Mouse (Mus musculus): ENCODE data around the gene Mmp7. TPM values are rescaled to one million over a fixed set of nuclear protein-coding genes. Genes with fewer than 3 reads are reported as not detected.
A peak's percentile ranks its signal among the peaks of the same experiment; 100 is the strongest.

Mmp7 gene
- total RNA-seq (2021), result not detected
- long read RNA-seq, experiment 1, result 0 reads
- long read RNA-seq, experiment 2, result 0 reads

GRCm38 (mm10) chr9:7691790-7692189 is at the start of gene Mmp7:
Gene Mmp7, plus strand, starts transcription at chr9:7692090.
- no peak for DNase-seq

GRCm38 (mm10) chr9:7647901-7648300 is 44.0 kb upstream of the Mmp7 start:
- DNase-seq, result no peak

GRCm38 (mm10) chr9:7650397-7651180 is 41.3 kb upstream of the Mmp7 start:
- DNase-seq, result no peak

- DNase-seq, result no peak
Observed at GRCm38 (mm10) chr9:7652351-7653085, 39.4 kb upstream of the Mmp7 start.

- DNase-seq, result no peak
Observed at GRCm38 (mm10) chr9:7657946-7658345, 33.9 kb upstream of the Mmp7 start.

- no peak for DNase-seq
Observed at GRCm38 (mm10) chr9:7659469-7660020, 32.3 kb upstream of the Mmp7 start.

GRCm38 (mm10) chr9:7661371-7661770 is 30.5 kb upstream of the Mmp7 start:
- no peak for DNase-seq

GRCm38 (mm10) chr9:7669674-7670073 is 22.2 kb upstream of the Mmp7 start:
- no peak for DNase-seq

GRCm38 (mm10) chr9:7672985-7673384 is 18.9 kb upstream of the Mmp7 start:
- DNase-seq, result no peak

GRCm38 (mm10) chr9:7678154-7678837 is 13.6 kb upstream of the Mmp7 start:
- DNase-seq, result peak; percentile 6

GRCm38 (mm10) chr9:7682081-7682618 is 9.7 kb upstream of the Mmp7 start:
- DNase-seq, result no peak

- DNase-seq, result no peak
Observed at GRCm38 (mm10) chr9:7686024-7686423, 5.9 kb upstream of the Mmp7 start.

GRCm38 (mm10) chr9:7689799-7690198 is 2.1 kb upstream of the Mmp7 start:
- no peak for DNase-seq

- no peak for DNase-seq
Observed at GRCm38 (mm10) chr9:7693961-7694360, 2.1 kb downstream of the Mmp7 start.

GRCm38 (mm10) chr9:7695646-7696045 is 3.8 kb downstream of the Mmp7 start:
- no peak for DNase-seq

GRCm38 (mm10) chr9:7708698-7709097 is 16.8 kb downstream of the Mmp7 start:
- no peak for DNase-seq

GRCm38 (mm10) chr9:7711196-7711595 is 19.3 kb downstream of the Mmp7 start:
- DNase-seq, result no peak

GRCm38 (mm10) chr9:7714062-7714907 is 22.4 kb downstream of the Mmp7 start:
- peak; percentile 7 for DNase-seq

GRCm38 (mm10) chr9:7714908-7715175 is 23.0 kb downstream of the Mmp7 start:
- no peak for DNase-seq

- no peak for DNase-seq
Observed at GRCm38 (mm10) chr9:7721543-7721942, 29.7 kb downstream of the Mmp7 start.

GRCm38 (mm10) chr9:7728997-7729396 is 37.1 kb downstream of the Mmp7 start:
- DNase-seq, result no peak

GRCm38 (mm10) chr9:7742696-7743095 is 50.8 kb downstream of the Mmp7 start:
- DNase-seq, result no peak

Measured in gastrocnemius, postnatal 25 days (tissue).